Mouse (Mus musculus) layer of hippocampus, postnatal 10 days (tissue): Measurements from ENCODE around the gene Zfp51. TPM values are rescaled to one million over a fixed set of nuclear protein-coding genes. Genes with fewer than 3 reads are reported as not detected.

Source experiments
- total RNA-seq, 2 experiments: library from RNA; stranded (reverse); gene quantifications; 2 replicates each; pipeline ENCODE4 v1.2.3; 2021

Zfp51 gene
- total RNA-seq, 2 experiments from 2014 or later: 3.3 to 3.5 TPM

Other genes with a start within 250 kb of the Zfp51 start
- not detected for gene Vmn1r234, start 224.3 kb upstream of the Zfp51 start, total RNA-seq
- gene Vmn1r235, start 194.0 kb upstream of the Zfp51 start, total RNA-seq: not detected
- gene Vmn1r236, start 167.4 kb upstream of the Zfp51 start, total RNA-seq: not detected
- not detected for gene Vmn1r237, start 138.5 kb upstream of the Zfp51 start, total RNA-seq
- gene Zfp677, start 66.6 kb upstream of the Zfp51 start, total RNA-seq: 1 to 10 TPM; 2.1 TPM
- 1 to 10 TPM; 1.6 TPM for gene Zfp54, start 27.1 kb upstream of the Zfp51 start, total RNA-seq
- 1 to 10 TPM; 4.9 to 5.4 TPM for gene Zfp53, start 38.6 kb downstream of the Zfp51 start, total RNA-seq
- gene Zfp52, start 85.2 kb downstream of the Zfp51 start, total RNA-seq: 1 to 10 TPM; 6.3 to 6.8 TPM
- gene Zfp948, start 116.6 kb downstream of the Zfp51 start, total RNA-seq: 10 to 100 TPM; 15.5 to 17.6 TPM
- gene Zfp983, start 200.2 kb downstream of the Zfp51 start, total RNA-seq: 10 to 100 TPM in 1 of 2 experiments, 1 to 10 TPM in 1; 9.9 to 10.1 TPM
- 1 to 10 TPM; 6.0 to 7.2 TPM for gene Gm10226, start 241.5 kb downstream of the Zfp51 start, total RNA-seq